Mouse (Mus musculus) lung, adult 2 months (tissue): ENCODE data around the gene Setx.

ENCODE experiments used
- CTCF ChIP-seq: fragments of 200-500 bp; IDR thresholded peaks from 2 replicates; pipeline ENCODE4 v1.5.1; 2011; ENCODE audit warnings: mild to moderate bottlenecking, low read length, control low read depth; ENCODE audit not compliant: insufficient read depth
- POLR2A ChIP-seq: fragments of 200-500 bp; IDR thresholded peaks from 2 replicates; pipeline ENCODE4 v1.6.1; 2011; ENCODE audit warnings: low read depth, mild to moderate bottlenecking, control low read depth, low read length, borderline replicate concordance; ENCODE audit errors: extremely low read depth

DNA sequence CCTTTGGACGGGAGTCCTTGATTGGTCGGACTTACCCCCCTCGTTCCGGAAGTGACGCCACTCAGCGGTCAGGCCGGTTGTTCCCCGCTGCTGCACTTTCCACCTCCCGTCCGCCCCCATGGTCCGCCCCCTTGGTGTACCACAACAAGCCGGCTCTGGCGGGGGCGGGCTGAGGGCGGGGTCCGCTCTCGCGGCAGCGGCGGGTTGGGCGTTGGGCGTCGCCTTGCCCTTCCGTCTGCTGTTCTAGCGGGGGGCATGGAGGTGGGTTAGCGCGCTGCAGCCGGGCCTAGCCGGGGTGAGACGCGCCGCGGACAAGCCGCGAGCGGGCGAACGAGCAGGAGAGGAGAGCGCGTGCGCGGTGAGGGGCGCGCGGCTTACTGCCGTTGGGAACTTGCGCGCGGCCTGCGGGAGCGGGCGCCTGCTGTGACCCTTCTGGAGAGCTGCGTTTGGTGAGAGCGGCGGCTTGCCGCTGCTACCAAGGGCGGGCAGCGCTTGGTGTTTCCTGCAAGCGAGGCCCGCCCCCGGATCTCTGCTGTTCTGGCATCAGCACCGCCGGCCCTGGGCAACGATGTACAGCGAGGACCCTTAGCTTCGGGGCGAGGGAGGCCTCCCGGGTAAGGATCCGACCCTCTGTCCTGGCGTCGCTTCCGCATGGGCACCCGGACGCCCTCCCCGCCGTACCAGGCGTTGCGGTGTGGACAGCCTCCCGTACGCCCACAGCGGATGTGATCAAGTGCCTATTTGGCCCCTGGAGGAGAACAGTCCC lies 1.1 kb downstream of the Setx start:
- TF ChIP-seq CTCF, result no peak
- TF ChIP-seq POLR2A, result peak; percentile 51; the same call in 1 of the 2 replicates
